Mouse (Mus musculus): ENCODE measurements at regions not wholly inside any gene's neighbourhood (a gene's known extent, or its start where the extent isn't known, plus 50 kb on each side); places are given as distances from the start of the nearest gene placed in this dataset.

GRCm38 (mm10) chr1:64295512-64295945 lies 173.4 kb upstream of the Klf7 start:
- no peak for DNase-seq

GRCm38 (mm10) chr1:64295051-64295450 lies 173.0 kb upstream of the Klf7 start:
- DNase-seq, result no peak

- peak; percentile 40 to 51 for DNase-seq
Measured at GRCm38 (mm10) chr1:64288812-64289447, 166.8 kb upstream of the Klf7 start.

- no peak for DNase-seq
Measured at GRCm38 (mm10) chr1:64287068-64287467, 165.0 kb upstream of the Klf7 start.

- no peak for DNase-seq
Measured at GRCm38 (mm10) chr1:64284656-64285055, 162.6 kb upstream of the Klf7 start.

GRCm38 (mm10) chr1:64275865-64276264 lies 153.8 kb upstream of the Klf7 start:
- DNase-seq, result no peak

GRCm38 (mm10) chr1:64275086-64275802 lies 153.2 kb upstream of the Klf7 start:
- no peak for DNase-seq

GRCm38 (mm10) chr1:64257237-64257636 lies 135.2 kb upstream of the Klf7 start:
- no peak for DNase-seq

GRCm38 (mm10) chr1:64255554-64256295 lies 133.6 kb upstream of the Klf7 start:
- peak; percentile 62 to 68 for DNase-seq

- DNase-seq, result no peak
Measured at GRCm38 (mm10) chr1:64254673-64255072, 132.6 kb upstream of the Klf7 start.

GRCm38 (mm10) chr1:64253996-64254395 lies 131.9 kb upstream of the Klf7 start:
- DNase-seq, result no peak

- DNase-seq, result no peak
Measured at GRCm38 (mm10) chr1:64242401-64242800, 120.3 kb upstream of the Klf7 start.

GRCm38 (mm10) chr1:64229654-64230053 lies 107.6 kb upstream of the Klf7 start:
- DNase-seq, result no peak

GRCm38 (mm10) chr1:64226001-64226918 lies 104.2 kb upstream of the Klf7 start:
- DNase-seq, result peak; percentile 93 to 96

- DNase-seq, result peak; percentile 50 to 60
Measured at GRCm38 (mm10) chr1:64223779-64224687, 102.0 kb upstream of the Klf7 start.

GRCm38 (mm10) chr1:64222475-64222874 lies 100.4 kb upstream of the Klf7 start:
- no peak for DNase-seq

GRCm38 (mm10) chr1:64220486-64220885 lies 98.4 kb upstream of the Klf7 start:
- peak in 1 of 2 experiments; percentile 29 for DNase-seq

GRCm38 (mm10) chr1:64220040-64220439 lies 98.0 kb upstream of the Klf7 start:
- DNase-seq, result no peak

GRCm38 (mm10) chr1:64215646-64216045 lies 93.6 kb upstream of the Klf7 start:
- DNase-seq, result no peak

GRCm38 (mm10) chr1:64209131-64209530 lies 87.0 kb upstream of the Klf7 start:
- DNase-seq, result no peak

- no peak for DNase-seq
Measured at GRCm38 (mm10) chr1:64200387-64201023, 78.4 kb upstream of the Klf7 start.
